Mouse (Mus musculus): ENCODE results near the gene Hps5. TPM values are rescaled to one million over a fixed set of nuclear protein-coding genes. Genes with fewer than 3 reads are reported as not detected.
"Not testable (repeated sequence)": the region's sequence is repeated elsewhere in the genome, so short reads cannot be mapped to it uniquely, and the experiment has no call there.

Hps5 gene
- polyA plus RNA-seq, 1 experiment = 40.9 TPM

DNA sequence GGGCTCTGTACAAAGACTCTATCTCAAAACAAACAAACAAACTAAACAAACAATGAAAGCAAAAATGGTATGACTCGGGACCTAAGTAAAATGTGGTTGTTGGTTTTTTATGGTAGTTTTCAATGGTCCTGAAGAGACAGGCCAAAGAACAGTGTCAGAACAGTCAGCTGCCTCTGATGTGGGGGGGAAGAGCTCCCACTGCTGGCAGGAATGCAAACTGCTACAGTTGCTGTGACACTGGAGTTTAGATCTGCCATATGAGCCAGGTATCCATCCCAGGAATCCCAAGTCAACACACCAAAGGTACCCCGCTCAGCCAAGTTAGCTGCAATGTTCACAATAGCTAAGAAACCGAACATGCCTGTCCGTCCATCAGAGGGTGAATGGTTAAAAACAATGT is 25.2 kb downstream of the Hps5 start:
- no peak overlapping the region for H3K27ac ChIP-seq (ENCODE audit: insufficient read depth, low read depth, low read length)
- H3K4me1 ChIP-seq (ENCODE audit: control insufficient read depth, insufficient read depth, low read length) = 0 out of 2 replicates have a peak, but pooled peaks cover 3% of the 10 kb centered on the region
- no peak for TF ChIP-seq POLR2A (IDR thresholded peaks at IDR 0.05; ENCODE audit: borderline replicate concordance, low read depth, low read length)
- TF ChIP-seq CTCF (IDR thresholded peaks at IDR 0.05; ENCODE audit: low read depth, low read length) = peak; percentile 85
- no peak overlapping the region for H3K4me3 ChIP-seq (ENCODE audit: insufficient read depth, low read length)

DNA sequence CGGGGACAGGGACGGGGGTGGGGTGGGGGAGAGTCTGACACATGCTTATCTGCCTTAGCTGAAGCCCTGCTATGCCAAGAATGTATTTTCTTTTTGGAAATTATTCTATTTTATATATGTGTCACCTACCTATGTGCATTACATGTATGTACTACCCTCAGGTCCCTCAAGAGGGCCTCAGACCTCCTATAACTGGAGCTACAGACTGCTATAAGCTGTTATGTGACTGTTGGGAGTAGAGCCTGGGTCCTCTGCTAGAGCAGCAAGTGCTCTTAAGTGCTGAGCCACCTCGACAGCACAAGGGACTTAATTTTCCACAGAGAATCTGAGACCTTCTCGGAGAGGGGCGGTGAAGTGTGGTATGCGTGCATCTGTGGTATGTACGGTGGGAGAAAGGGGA is 27.4 kb downstream of the Hps5 start:
- TF ChIP-seq POLR2A (IDR thresholded peaks at IDR 0.05; ENCODE audit: borderline replicate concordance, low read depth, low read length) (no peak), CTCF (IDR thresholded peaks at IDR 0.05; ENCODE audit: low read depth, low read length) (no peak)
- Histone ChIP-seq H3K27ac (ENCODE audit: insufficient read depth, low read depth, low read length) (no peak overlapping the region), H3K4me1 (ENCODE audit: control insufficient read depth, insufficient read depth, low read length) (0 out of 2 replicates have a peak, but pooled peaks cover 3% of the 10 kb centered on the region), H3K4me3 (ENCODE audit: insufficient read depth, low read length) (no peak overlapping the region)

DNA sequence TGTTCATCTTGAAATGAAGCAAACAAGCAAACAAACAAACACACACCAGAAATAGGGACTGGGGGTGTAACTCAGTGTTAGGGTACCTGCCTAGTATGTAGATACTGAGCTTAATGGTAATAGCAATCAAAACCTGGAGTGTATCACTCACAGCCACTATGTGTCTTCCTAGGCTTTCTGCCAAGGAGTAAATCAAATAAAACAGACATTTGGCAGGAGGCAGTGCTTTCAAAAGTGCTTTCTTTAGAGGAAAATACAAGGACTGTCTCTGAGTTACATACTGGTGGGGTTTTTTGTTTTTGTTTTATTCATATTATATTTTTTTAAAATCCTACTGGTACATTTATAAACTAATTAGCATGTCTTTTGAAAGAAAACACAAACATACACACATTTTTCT is 28.5 kb downstream of the Hps5 start:
- Histone ChIP-seq H3K4me1 (ENCODE audit: control insufficient read depth, insufficient read depth, low read length) (no peaks in the 10 kb centered on the region), H3K27ac (ENCODE audit: insufficient read depth, low read depth, low read length) (no peak overlapping the region), H3K4me3 (ENCODE audit: insufficient read depth, low read length) (no peak overlapping the region)
- no peak for TF ChIP-seq CTCF (IDR thresholded peaks at IDR 0.05; ENCODE audit: low read depth, low read length)
- TF ChIP-seq POLR2A (IDR thresholded peaks at IDR 0.05; ENCODE audit: borderline replicate concordance, low read depth, low read length) = no peak

- Histone ChIP-seq H3K4me1 (ENCODE audit: control insufficient read depth, insufficient read depth, low read length) (0 out of 2 replicates have a peak, but pooled peaks cover 2% of the 10 kb centered on the region), H3K4me3 (ENCODE audit: insufficient read depth, low read length) (no peak overlapping the region), H3K27ac (ENCODE audit: insufficient read depth, low read depth, low read length) (no peak overlapping the region)
- TF ChIP-seq CTCF (IDR thresholded peaks at IDR 0.05; ENCODE audit: low read depth, low read length) (no peak), POLR2A (IDR thresholded peaks at IDR 0.05; ENCODE audit: borderline replicate concordance, low read depth, low read length) (no peak)
These were observed 31.2 kb downstream of the Hps5 start for GRCm38 (mm10) chr7:46764672-46765071.

DNA sequence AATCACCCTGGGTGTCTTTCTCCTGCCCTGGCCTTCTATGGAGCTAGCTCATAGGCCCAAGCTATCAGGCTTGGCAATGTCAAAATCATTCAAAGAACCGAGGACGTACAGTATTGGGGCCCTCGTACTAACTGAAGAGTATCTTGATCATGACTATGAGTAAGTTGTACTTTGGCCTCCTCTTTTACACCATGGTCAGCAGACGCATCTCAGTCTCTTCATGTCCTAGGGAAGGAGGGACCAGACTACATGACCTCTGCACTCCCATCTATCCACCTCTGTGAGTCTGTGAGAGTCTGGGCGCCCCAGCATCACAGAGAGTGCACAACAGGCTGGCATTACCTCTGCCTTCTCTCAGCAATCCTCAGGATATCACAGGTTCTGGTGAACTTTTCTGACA is 33.3 kb downstream of the Hps5 start:
- 0 out of 2 replicates have a peak, but pooled peaks cover 2% of the 10 kb centered on the region for H3K4me1 ChIP-seq (ENCODE audit: control insufficient read depth, insufficient read depth, low read length)
- no peak overlapping the region for H3K4me3 ChIP-seq (ENCODE audit: insufficient read depth, low read length)
- TF ChIP-seq CTCF (IDR thresholded peaks at IDR 0.05; ENCODE audit: low read depth, low read length) (no peak), POLR2A (IDR thresholded peaks at IDR 0.05; ENCODE audit: borderline replicate concordance, low read depth, low read length) (no peak)
- H3K27ac ChIP-seq (ENCODE audit: insufficient read depth, low read depth, low read length) = no peak overlapping the region

GRCm38 (mm10) chr7:46761049-46761795 is 34.6 kb downstream of the Hps5 start:
- no peak for TF ChIP-seq POLR2A (IDR thresholded peaks at IDR 0.05; ENCODE audit: borderline replicate concordance, low read depth, low read length)
- TF ChIP-seq CTCF (IDR thresholded peaks at IDR 0.05; ENCODE audit: low read depth, low read length) = no peak

GRCm38 (mm10) chr7:46751490-46751889 is 44.4 kb downstream of the Hps5 start, which contains the start of gene Saa2:
Saa2 (plus strand) TSS chr7:46751790.
- H3K27ac ChIP-seq (ENCODE audit: insufficient read depth, low read depth, low read length) = no peak within 1 kb of the TSS
- TF ChIP-seq POLR2A (IDR thresholded peaks at IDR 0.05; ENCODE audit: borderline replicate concordance, low read depth, low read length) = no peak
- TF ChIP-seq CTCF (IDR thresholded peaks at IDR 0.05; ENCODE audit: low read depth, low read length) = no peak
- peaks cover 19% of the 10 kb centered on the region for H3K4me1 ChIP-seq (ENCODE audit: control insufficient read depth, insufficient read depth, low read length)
- H3K4me3 ChIP-seq (ENCODE audit: insufficient read depth, low read length) = no peak within 1 kb of the TSS

More at GRCm38 (mm10) chr7:46761049-46761795, 34.6 kb downstream of the Hps5 start:
- H3K27ac ChIP-seq (ENCODE audit: insufficient read depth, low read depth, low read length) = no peak overlapping the region
- H3K4me1 ChIP-seq (ENCODE audit: control insufficient read depth, insufficient read depth, low read length) = 0 out of 2 replicates have a peak, but pooled peaks cover 2% of the 10 kb centered on the region
- no peak overlapping the region for H3K4me3 ChIP-seq (ENCODE audit: insufficient read depth, low read length)

DNA sequence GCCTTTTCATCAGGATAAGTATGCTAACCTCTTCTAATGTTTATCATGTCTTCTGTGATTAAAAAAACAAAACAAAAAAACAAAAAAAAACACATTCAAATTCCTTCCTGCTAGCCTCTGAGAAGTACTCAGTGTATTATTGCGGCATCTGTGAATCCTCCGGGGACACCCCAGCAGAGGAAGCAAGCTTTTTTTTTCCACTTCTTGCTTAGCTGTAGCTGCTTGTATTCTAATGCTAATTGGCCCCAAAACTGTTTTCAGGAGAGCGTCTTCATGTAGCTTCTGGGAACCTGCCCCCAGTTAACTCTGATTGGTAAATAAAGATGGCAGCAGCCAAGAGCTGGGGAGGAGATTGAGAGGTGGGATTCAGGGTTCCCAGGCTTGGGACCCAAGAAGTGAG is 47.4 kb downstream of the Hps5 start:
- Histone ChIP-seq H3K27ac (ENCODE audit: insufficient read depth, low read depth, low read length) (no peak overlapping the region), H3K4me3 (ENCODE audit: insufficient read depth, low read length) (no peak overlapping the region), H3K4me1 (ENCODE audit: control insufficient read depth, insufficient read depth, low read length) (peaks cover 21% of the 10 kb centered on the region)
- no peak for TF ChIP-seq CTCF (IDR thresholded peaks at IDR 0.05; ENCODE audit: low read depth, low read length)
- no peak for TF ChIP-seq POLR2A (IDR thresholded peaks at IDR 0.05; ENCODE audit: borderline replicate concordance, low read depth, low read length)

- H3K4me1 ChIP-seq (ENCODE audit: control insufficient read depth, insufficient read depth, low read length) = peaks cover 21% of the 10 kb centered on the region
- TF ChIP-seq CTCF (IDR thresholded peaks at IDR 0.05; ENCODE audit: low read depth, low read length) (no peak), POLR2A (IDR thresholded peaks at IDR 0.05; ENCODE audit: borderline replicate concordance, low read depth, low read length) (no peak)
- H3K27ac ChIP-seq (ENCODE audit: insufficient read depth, low read depth, low read length) = no peak overlapping the region
- no peak overlapping the region for H3K4me3 ChIP-seq (ENCODE audit: insufficient read depth, low read length)
These were observed 49.5 kb downstream of the Hps5 start for GRCm38 (mm10) chr7:46746381-46746780.

- no peak overlapping the region for H3K27ac ChIP-seq (ENCODE audit: insufficient read depth, low read depth, low read length)
- peaks cover 21% of the 10 kb centered on the region for H3K4me1 ChIP-seq (ENCODE audit: control insufficient read depth, insufficient read depth, low read length)
- TF ChIP-seq CTCF (IDR thresholded peaks at IDR 0.05; ENCODE audit: low read depth, low read length) (no peak), POLR2A (IDR thresholded peaks at IDR 0.05; ENCODE audit: borderline replicate concordance, low read depth, low read length) (no peak)
- H3K4me3 ChIP-seq (ENCODE audit: insufficient read depth, low read length) = no peak overlapping the region
These were observed 50.0 kb downstream of the Hps5 start for GRCm38 (mm10) chr7:46745816-46746215.

GRCm38 (mm10) chr7:46742880-46743279 is 53.0 kb downstream of the Hps5 start, which contains the start of gene Saa1:
Saa1 (minus strand) TSS chr7:46742980.
- peaks cover 20% of the 10 kb centered on the region for H3K4me1 ChIP-seq (ENCODE audit: control insufficient read depth, insufficient read depth, low read length)
- H3K27ac ChIP-seq (ENCODE audit: insufficient read depth, low read depth, low read length); H3K4me3 ChIP-seq (ENCODE audit: insufficient read depth, low read length): not testable (repeated sequence)

DNA sequence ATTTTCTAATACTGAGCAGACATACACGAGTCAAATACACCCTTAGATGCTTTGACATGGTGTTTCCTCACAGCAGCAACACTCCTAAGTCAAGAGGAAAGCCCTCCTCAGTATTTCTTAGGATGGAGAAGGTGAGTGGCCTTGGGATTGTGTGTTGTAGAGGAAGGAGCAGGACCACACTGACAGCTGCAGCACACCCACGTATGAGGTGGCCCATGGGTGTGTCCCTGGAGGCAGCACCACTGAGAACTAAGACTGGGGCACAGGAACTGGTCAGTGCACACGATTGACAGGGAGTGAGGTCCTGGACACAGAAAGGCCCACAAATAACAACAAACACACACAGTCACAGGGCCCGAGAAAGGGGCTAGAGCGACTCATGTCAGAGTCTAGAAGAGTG is 55.8 kb downstream of the Hps5 start:
- peaks cover 17% of the 10 kb centered on the region for H3K4me1 ChIP-seq (ENCODE audit: control insufficient read depth, insufficient read depth, low read length)
- H3K4me3 ChIP-seq (ENCODE audit: insufficient read depth, low read length); H3K27ac ChIP-seq (ENCODE audit: insufficient read depth, low read depth, low read length): not testable (repeated sequence)
